Mouse (Mus musculus): ENCODE results near the gene Tinagl1. TPM values are rescaled to one million over a fixed set of nuclear protein-coding genes. Genes with fewer than 3 reads are reported as not detected.

Tinagl1 gene
- polyA plus RNA-seq, 1 experiment from 2014 or later: 288 TPM

DNA sequence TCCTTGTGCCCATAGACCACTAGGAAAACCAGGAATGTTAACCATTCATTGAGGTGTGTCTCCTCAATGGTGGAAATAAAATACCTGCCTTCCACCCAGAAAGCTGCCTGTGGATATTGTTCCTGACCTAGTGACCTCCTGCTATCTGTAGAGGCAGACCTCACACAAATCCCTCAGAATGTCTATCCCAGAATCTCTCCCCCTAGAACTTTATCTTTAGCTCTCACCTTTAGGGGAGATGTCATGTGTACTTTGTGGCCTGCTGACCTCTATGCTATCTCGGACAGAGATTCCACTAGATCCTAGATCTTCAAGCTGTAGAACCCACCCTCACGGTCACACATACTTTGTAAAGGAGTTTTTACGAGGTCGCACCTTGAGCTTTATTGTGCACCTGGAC, 38.3 kb upstream of the Tinagl1 start:
- TF ChIP-seq EP300 (IDR thresholded peaks at IDR 0.05) (no peak), CTCF (IDR thresholded peaks at IDR 0.05) (no peak)
- no peak overlapping the region for H3K9ac ChIP-seq (replicated peaks; ENCODE audit: low read depth)
- WGBS: 70% methylated on average over 4 of the region's 4 CpGs

DNA sequence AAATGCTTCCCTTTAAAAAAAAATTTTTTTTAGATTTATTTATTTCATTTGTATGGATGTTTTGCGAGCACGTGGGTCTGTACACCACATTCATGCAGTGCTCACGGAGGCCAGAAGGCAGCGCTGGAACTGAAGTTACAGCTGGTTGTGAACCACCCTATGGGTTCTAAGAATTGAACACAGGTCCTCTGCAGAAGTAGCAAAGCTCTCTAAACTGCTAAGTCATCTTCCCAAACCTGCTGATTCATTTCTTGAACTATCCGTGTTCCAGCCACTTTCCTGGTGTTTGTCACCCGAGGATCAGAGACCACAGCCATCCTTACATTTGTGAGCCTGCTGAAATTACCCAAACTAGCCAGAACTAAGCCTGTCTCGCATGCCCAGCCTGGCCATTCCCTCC, 37.5 kb upstream of the Tinagl1 start:
- no peaks in the 10 kb centered on the region for H3K9me3 ChIP-seq (ENCODE audit: low read length)
- 71% methylated on average over 7 of the region's 7 CpGs for WGBS
- H3K4me3 ChIP-seq (ENCODE audit: low read depth, low read length): no peak overlapping the region
- no peaks in the 10 kb centered on the region for H3K36me3 ChIP-seq (ENCODE audit: insufficient read depth, low read length)
- no peak overlapping the region for H3K27ac ChIP-seq (ENCODE audit: low read length)
- ATAC-seq: no peak
- H3K9ac ChIP-seq (replicated peaks; ENCODE audit: low read depth): no peak overlapping the region
- no peaks in the 10 kb centered on the region for H3K27me3 ChIP-seq (replicated peaks; ENCODE audit: insufficient read depth, low read length)
- no peak for DNase-seq (ENCODE audit: low spot score)
- no peak overlapping the region for H3K4me2 ChIP-seq (replicated peaks; ENCODE audit: low read depth, low read length)
- no peaks in the 10 kb centered on the region for H3K4me1 ChIP-seq (ENCODE audit: insufficient read depth, low read depth, low read length)
- TF ChIP-seq CTCF (IDR thresholded peaks at IDR 0.05): no peak
- TF ChIP-seq EP300 (IDR thresholded peaks at IDR 0.05): no peak

More for the DNA sequence above, 38.3 kb upstream of the Tinagl1 start:
- no peaks in the 10 kb centered on the region for H3K36me3 ChIP-seq (ENCODE audit: insufficient read depth, low read length)
- no peak for ATAC-seq
- no peaks in the 10 kb centered on the region for H3K27me3 ChIP-seq (replicated peaks; ENCODE audit: insufficient read depth, low read length)
- no peaks in the 10 kb centered on the region for H3K9me3 ChIP-seq (ENCODE audit: low read length)
- H3K4me2 ChIP-seq (replicated peaks; ENCODE audit: low read depth, low read length): no peak overlapping the region
- no peak overlapping the region for H3K4me3 ChIP-seq (ENCODE audit: low read depth, low read length)
- no peak for DNase-seq (ENCODE audit: low spot score)
- no peaks in the 10 kb centered on the region for H3K4me1 ChIP-seq (ENCODE audit: insufficient read depth, low read depth, low read length)
- H3K27ac ChIP-seq (ENCODE audit: low read length): no peak overlapping the region

DNA sequence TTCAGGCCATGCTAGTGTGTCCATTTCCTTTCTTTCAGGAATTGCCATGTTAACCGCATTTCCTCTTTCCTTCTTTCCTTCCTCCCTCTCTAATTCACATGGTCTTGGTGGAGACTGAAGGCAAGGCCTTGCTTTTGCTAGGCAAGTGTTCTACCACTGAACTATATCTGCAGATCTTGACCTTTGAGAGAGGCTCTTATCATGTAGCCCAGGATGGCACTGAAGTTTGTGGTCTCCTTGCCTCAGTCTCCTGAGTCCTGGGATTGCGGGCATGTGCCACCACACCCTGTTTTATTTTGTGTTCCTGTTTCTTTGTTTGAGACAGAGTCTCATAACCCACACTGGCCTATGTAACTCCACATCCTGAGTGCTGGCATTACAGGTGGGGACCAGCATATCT, 36.9 kb upstream of the Tinagl1 start:
- ATAC-seq: no peak
- TF ChIP-seq CTCF (IDR thresholded peaks at IDR 0.05): no peak
- TF ChIP-seq EP300 (IDR thresholded peaks at IDR 0.05): no peak
- WGBS: 84% methylated on average over 2 of the region's 2 CpGs

DNA sequence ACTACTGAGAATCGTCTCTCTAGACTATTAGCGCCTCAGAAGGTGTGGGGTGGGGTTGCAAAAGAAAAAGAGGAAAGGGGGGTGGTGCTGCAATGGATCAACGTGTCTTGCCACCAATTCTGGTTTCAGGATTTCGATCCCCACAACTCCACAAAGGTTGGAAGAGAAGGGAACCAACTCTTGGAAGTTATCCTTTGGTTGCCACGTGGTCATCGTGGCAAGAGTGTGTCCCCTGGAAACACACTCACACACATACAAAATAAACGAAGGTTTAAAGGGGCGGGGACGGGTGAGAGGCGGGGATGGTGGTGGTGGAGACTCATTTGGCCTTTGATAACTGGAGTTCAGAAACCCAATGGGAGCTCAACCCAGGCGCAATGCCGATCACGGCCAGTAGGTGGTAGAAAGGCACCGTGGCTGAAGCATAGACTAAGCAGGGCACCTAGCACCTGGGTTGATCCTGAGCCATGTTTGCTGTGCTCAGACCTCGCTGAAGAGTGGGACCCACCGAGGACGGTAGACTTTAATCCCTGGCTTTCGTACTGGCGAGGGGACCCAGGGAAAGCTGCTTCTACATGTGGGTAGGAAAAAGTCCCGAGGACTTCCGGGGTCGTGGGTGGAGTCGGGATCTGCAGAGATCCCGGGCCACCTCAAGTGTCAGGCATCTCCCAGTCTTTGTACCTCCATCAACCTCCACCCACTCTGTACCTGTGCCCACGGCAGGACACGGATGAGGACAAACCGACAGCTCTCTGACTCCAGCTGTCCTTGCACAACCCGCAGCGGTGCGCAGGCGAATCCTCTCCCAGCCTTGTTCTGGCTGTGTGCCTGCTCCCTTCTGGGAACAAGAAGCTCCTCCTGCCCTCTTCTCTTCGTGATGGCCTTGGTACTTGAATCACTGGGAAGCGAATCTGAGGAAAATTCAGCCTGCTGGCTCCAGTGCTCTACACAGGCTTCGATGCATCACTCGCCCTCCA, 24.1 kb upstream of the Tinagl1 start:
- Histone ChIP-seq H3K9ac (replicated peaks; ENCODE audit: low read depth) (no peak overlapping the region), H3K4me3 (ENCODE audit: low read depth, low read length) (peak overlapping the region; percentile 20), H3K27ac (ENCODE audit: low read length) (no peak overlapping the region), H3K27me3 (replicated peaks; ENCODE audit: insufficient read depth, low read length) (0 out of 2 replicates have a peak, but pooled peaks cover 3% of the 10 kb centered on the region), H3K4me1 (ENCODE audit: insufficient read depth, low read depth, low read length) (no peaks in the 10 kb centered on the region), H3K4me2 (replicated peaks; ENCODE audit: low read depth, low read length) (peak overlapping the region; percentile 58), H3K9me3 (ENCODE audit: low read length) (no peaks in the 10 kb centered on the region), H3K36me3 (ENCODE audit: insufficient read depth, low read length) (no peaks in the 10 kb centered on the region)
- 12% methylated on average over 35 of the region's 35 CpGs for WGBS
- ATAC-seq: peak; percentile 74
- peak; percentile 71 for DNase-seq (ENCODE audit: low spot score)
- TF ChIP-seq CTCF (IDR thresholded peaks at IDR 0.05): peak; percentile 95
- TF ChIP-seq EP300 (IDR thresholded peaks at IDR 0.05): no peak

More for the DNA sequence above, 36.9 kb upstream of the Tinagl1 start:
- Histone ChIP-seq H3K9ac (replicated peaks; ENCODE audit: low read depth) (no peak overlapping the region), H3K36me3 (ENCODE audit: insufficient read depth, low read length) (no peaks in the 10 kb centered on the region), H3K27ac (ENCODE audit: low read length) (no peak overlapping the region), H3K4me2 (replicated peaks; ENCODE audit: low read depth, low read length) (no peak overlapping the region), H3K4me3 (ENCODE audit: low read depth, low read length) (no peak overlapping the region), H3K9me3 (ENCODE audit: low read length) (no peaks in the 10 kb centered on the region), H3K27me3 (replicated peaks; ENCODE audit: insufficient read depth, low read length) (no peaks in the 10 kb centered on the region), H3K4me1 (ENCODE audit: insufficient read depth, low read depth, low read length) (no peaks in the 10 kb centered on the region)
- no peak for DNase-seq (ENCODE audit: low spot score)

DNA sequence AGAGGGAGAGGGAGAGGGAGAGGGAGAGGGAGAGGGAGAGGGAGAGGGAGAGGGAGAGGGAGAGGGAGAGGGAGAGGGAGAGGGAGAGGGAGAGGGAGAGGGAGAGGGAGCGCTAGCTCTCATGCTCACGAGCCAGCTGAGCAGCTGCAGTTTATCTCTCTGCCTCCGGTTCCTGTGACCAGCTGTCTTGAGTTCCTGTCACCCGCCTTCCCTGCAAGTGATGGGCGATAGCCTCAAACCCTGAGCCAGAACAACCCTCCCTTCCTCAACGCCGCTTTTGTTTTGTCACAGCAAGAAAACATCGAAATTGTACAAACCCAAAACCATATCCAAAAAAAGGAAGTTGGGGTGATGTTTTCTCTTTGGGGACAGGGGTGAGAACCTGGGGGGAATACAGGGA, 21.6 kb upstream of the Tinagl1 start:
- Histone ChIP-seq H3K27me3 (replicated peaks; ENCODE audit: insufficient read depth, low read length) (0 out of 2 replicates have a peak, but pooled peaks cover 3% of the 10 kb centered on the region), H3K4me1 (ENCODE audit: insufficient read depth, low read depth, low read length) (no peaks in the 10 kb centered on the region), H3K9ac (replicated peaks; ENCODE audit: low read depth) (no peak overlapping the region), H3K27ac (ENCODE audit: low read length) (no peak overlapping the region), H3K9me3 (ENCODE audit: low read length) (no peaks in the 10 kb centered on the region), H3K4me2 (replicated peaks; ENCODE audit: low read depth, low read length) (no peak overlapping the region), H3K36me3 (ENCODE audit: insufficient read depth, low read length) (no peaks in the 10 kb centered on the region), H3K4me3 (ENCODE audit: low read depth, low read length) (no peak overlapping the region)
- TF ChIP-seq CTCF (IDR thresholded peaks at IDR 0.05): no peak
- TF ChIP-seq EP300 (IDR thresholded peaks at IDR 0.05): no peak
- WGBS: 50% methylated on average over 6 of the region's 8 CpGs
- ATAC-seq (no peak), DNase-seq (ENCODE audit: low spot score) (no peak)

DNA sequence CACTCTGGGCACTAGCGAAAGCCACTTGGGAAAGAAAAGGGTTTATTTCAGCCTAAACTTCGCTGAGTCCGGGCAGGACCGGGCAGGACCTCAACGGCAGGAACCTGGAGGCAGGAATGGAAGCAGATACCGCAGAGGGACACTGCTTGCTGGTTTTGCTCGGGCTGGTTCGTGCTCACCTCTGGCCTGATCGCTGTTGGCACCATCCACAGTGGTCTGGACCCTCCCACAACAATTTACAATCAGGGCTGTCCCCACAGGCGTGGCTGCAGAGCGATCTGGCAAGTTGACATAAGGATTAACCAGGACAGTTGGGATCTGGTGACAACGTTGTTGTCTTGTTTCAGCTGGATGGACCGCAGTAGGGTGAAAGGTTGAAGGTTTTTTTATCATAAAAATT, 21.0 kb upstream of the Tinagl1 start:
- H3K36me3 ChIP-seq (ENCODE audit: insufficient read depth, low read length): no peaks in the 10 kb centered on the region
- H3K27ac ChIP-seq (ENCODE audit: low read length): no peak overlapping the region
- WGBS: 71% methylated on average over 13 of the region's 13 CpGs
- H3K4me3 ChIP-seq (ENCODE audit: low read depth, low read length): no peak overlapping the region
- TF ChIP-seq EP300 (IDR thresholded peaks at IDR 0.05) (no peak), CTCF (IDR thresholded peaks at IDR 0.05) (no peak)
- H3K9ac ChIP-seq (replicated peaks; ENCODE audit: low read depth): no peak overlapping the region
- no peaks in the 10 kb centered on the region for H3K4me1 ChIP-seq (ENCODE audit: insufficient read depth, low read depth, low read length)
- H3K4me2 ChIP-seq (replicated peaks; ENCODE audit: low read depth, low read length): no peak overlapping the region
- ATAC-seq (no peak), DNase-seq (ENCODE audit: low spot score) (no peak)
- H3K27me3 ChIP-seq (replicated peaks; ENCODE audit: insufficient read depth, low read length): 0 out of 2 replicates have a peak, but pooled peaks cover 3% of the 10 kb centered on the region
- H3K9me3 ChIP-seq (ENCODE audit: low read length): no peaks in the 10 kb centered on the region
